Mouse (Mus musculus) bone marrow macrophage, adult 2 months (primary cell): ENCODE measurements at regions not wholly inside any gene's neighbourhood (a gene's known extent, or its start where the extent isn't known, plus 50 kb on each side); places are given as distances from the start of the nearest gene placed in this dataset.

ENCODE experiments used
- CTCF ChIP-seq: IDR thresholded peaks from 2 replicates; pipeline ENCODE4 v1.5.1; 2012; ENCODE audit warnings: low read depth, mild to moderate bottlenecking, low read length, moderate library complexity
- POLR2A ChIP-seq: IDR thresholded peaks from 2 replicates; pipeline ENCODE4 v1.6.1; 2012; ENCODE audit warnings: mild to moderate bottlenecking, low read depth, low read length, borderline replicate concordance

DNA sequence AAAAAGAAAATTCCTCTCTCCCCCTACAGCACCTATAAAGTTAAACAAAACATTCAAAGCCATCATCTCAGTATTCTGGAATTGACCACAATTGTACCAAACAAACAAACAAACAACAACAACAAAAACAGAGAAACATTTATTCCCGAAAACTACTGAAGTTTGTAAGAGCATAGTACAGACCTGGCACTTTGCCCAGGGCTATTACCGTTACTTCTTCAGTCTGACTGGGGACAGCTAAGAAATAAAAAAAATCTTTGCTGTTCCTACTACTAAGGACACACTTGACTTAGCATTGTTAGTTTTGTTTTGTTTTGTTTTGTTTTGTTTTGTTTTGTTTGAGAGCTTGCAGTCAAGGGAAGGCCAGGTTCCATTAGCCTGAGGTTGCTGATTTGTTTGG lies 113.0 kb upstream of the Acvr2a start:
- TF ChIP-seq CTCF (no peak), POLR2A (no peak)
